Mouse (Mus musculus) lung, postnatal 4 days (tissue): ENCODE measurements around the gene Kansl1l.
"Not testable (repeated sequence)": the region's sequence is repeated elsewhere in the genome, so short reads cannot be mapped to it uniquely, and the experiment has no call there.

ENCODE experiments used
- DNase-seq, 2 experiments: peaks; one replicate each; pipeline ENCODE4 v3.0.0; 2021

The Kansl1l gene

DNA sequence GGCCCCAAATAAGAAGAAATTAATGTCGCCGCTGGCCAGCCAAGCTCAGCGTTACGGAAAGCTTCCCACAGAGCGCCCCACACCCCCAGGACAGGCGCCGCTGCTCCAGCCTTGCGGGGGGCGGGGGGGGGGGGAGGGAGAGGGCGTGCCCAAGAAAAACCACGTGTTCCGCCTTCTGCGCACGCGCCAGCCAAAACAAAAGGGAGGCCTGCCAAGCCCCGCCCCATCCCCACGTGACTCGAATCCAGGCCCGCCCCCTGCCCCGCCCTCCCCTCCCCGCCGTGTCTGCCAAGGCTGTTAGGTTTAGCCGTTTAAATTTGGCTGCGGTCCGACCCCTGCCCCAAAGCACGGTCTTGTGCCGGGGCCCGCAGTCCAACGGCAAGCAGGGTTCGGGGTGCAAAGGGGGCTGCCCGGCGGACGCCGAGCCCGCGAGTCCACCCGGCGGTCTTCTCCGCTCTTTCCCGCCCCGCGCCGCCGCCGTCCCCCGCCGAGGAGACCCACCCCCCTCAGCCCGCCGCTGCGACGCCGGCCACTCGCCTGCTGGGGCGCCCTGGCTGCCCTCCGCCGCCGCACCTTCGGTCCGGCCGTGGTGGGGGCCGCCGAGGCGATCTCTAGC lies 417 bp downstream of the Kansl1l start:
- peak; percentile 93 to 96 for DNase-seq

DNA sequence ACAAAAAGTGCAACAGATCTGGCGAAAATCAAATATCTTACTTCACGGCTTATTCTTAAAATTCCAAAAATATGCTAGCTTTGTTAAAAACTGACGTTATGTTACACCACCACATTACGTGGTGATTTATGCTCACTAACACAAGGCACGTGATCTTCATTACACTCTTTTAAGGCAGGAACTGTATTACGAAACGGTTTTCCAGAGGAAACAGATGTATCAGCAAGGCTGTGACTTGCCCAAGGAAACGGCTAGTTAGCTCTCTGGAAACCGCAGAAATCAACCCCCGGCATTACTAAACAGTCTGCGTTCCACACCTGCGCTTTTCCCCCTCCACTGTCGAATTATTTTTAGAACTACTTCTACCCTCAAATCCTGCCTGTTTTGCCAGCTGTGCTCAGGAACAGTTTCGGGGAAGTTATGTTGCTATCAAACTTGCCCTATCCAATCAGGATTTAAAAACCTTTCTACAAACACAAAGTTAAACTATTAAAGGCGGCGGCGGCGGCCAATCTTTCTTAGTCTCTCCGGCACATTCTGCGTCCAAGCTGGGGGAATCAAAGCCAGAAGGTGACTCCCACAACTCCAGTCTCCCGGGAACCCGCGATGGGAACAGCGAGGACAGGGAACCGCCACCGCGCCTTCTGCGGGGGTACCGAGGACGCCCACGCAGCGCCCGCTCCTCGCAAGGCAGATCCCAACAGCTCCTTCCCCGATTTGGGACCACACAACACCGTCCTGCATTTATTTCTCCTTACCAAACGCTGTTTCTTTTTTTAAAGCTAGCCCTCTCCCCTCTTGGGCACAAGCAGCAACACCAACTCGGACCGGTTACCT lies 1.2 kb downstream of the Kansl1l start:
- DNase-seq = peak; percentile 61

DNA sequence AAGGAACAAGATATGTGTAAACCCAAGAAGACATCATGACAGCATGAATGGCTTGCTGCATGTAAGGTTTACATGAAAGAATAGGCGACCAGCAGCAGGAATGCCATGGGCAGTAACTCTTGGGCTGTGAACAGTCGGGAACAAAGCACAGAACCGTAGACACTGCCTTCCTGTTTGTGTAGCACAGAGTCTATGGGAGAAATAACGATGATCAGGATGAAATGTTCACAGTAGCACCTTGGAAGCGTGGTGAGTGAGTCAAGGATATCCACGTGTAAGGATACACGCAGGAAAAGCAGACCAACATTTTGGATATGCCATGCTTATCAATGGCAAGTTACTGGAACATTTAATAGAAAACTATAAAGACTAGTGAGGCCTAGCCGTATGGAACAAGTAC lies 2.6 kb downstream of the Kansl1l start:
- DNase-seq = no peak

DNA sequence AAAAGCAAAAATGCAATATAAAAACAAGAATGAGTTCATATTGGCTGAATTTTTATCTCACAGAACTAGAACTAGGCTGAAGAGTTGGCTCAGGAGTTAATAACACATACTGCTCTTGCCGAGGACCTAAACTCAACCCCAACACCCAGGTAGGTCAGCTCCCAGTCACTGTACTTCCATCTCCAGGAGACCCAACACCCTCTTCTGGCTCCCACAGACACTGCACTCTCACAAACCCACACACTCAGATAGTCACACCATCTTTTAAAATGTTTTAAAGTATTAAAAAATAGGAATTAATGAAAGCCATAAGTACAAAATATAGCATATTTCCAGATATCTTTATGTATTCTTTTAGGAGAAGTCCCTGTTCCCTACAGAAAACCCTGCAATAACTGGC lies 4.2 kb downstream of the Kansl1l start:
- no peak for DNase-seq

DNA sequence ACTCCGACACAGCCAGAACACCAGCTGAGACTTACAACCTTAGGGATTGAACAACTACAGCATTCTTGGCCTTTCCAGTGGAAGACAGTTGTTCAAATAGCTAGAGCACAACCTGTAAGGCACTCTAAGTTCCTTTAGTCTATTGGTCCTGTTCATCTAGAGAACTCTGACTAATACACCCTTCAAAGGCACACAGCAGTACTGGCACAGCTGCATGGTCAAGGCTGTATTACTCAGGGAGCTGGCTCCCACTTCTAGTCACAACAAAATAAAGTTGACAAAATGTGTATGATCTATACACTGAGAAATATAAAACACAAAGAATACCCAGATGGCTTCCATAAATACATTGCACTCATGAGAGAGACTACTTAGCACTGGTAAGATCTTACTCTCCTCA lies 10.5 kb downstream of the Kansl1l start:
- DNase-seq = no peak

DNA sequence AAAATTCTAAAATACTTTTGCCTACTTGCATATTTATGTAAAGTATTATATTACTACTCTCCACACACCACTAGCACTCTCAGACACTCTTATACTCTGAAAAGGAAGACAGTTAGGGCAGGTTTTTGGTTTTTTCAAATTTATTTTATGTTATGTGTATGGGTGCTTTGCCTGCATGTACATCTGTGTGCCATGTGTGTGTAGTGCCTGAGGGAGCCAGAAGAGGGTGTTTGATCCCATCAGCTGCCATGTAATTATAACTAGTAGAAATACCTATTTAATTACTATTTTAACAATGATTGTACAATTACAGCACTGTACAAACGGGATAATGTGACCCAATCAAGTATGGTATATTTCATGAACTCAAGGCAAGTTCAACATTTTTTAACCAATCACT lies 12.0 kb downstream of the Kansl1l start:
- no peak for DNase-seq

DNA sequence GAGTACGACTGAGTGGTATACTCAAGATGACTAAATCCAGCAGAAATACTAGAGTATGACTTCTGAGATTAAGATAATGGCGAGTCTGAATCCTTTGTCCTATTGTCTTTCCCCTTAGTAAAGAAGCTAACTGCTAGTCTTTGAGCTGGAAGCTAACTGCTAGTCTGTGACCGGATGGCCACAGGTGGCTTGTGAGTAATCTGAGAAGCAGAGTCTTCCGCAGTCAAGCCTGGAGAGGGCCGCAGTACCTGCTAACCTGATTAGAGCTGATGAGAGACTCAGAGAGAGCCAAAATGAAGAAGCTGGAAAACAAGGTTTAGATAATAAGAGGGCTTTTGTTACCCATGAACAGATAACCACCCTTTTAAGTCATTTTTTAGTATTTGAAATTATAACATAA lies 12.7 kb downstream of the Kansl1l start:
- DNase-seq = no peak

DNA sequence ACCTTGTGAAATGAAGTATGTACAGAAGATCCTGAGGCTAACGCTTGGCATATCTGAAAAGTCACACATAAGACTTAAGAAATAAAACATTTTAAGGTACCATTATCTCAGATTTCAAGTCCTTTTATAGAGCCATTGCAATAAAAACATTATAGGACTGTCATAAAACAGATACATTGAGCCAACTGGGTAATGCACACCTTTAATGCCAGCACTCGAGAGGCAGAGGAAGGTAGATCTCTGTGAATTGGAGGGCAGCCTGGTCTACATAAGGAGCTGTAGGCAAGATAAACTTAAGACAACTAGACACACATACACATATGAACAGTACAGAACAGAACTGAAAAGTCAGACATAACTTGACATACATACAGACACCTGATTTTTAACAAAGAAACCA lies 19.4 kb downstream of the Kansl1l start:
- DNase-seq = no peak

DNA sequence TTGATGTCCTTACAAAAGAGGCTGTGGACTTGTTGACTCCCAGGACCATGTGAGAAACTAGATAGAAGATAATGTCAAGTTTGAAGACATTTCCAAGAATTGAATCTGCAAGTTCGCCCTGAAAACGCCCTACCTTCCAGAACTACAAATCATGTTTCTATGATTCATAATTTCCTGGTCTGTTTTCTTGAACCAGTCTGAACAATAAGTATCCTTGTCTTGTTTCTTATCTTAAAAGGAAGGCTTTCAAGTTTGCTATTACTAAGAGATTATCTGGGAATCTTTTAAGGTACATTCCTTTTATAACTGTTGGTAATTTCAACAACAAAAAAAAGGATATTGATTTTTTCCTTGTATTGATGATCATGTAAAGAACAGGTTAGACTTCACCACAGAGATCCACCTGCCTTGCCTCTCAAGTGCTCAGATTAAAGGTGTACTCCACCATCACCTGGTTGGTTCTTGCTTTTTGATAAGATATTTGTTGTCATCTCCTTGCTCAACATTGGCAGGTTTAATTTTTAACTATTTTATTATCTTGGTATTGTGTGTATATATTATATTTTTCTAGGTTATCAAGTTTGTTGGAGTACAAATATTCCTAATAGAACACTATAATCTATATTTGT lies 24.4 kb downstream of the Kansl1l start:
- no peak for DNase-seq

DNA sequence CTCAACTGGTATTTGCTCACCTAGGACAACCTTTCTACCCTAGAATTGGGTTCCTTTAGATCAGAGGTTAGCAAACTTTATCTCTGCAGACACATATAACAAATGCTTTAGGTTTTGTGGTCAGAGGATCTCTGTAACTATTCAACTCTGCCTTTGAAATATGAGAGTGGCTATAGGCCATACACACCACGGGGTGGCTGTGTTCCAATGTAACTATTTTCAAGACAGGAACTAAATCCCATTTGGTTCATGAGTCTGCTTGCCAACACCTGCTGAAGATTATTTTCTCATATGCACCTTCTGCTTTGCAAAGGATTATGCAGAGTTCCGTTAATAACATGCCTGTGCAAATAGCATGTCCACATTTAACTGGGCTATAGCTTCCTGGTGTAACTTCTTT lies 35.1 kb downstream of the Kansl1l start:
- DNase-seq = no peak

DNA sequence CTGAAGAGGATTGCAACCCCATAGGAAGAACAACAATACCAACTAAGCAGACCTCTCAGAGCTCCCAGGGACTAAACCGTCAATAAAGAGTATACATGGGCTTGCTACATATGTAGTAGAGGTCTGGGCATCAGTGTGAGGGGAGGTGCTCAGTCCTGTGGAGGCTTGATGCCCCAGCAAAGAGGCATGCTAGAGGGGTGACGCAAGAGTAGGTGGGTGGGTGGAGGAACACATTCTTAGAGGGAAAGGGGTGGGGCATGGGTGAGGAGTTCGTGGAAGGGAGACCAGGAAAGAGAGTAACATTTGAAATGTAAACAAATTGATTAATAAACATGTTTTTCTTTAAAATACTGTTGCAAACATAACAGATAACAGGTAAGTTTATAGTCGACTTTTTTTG lies 36.3 kb downstream of the Kansl1l start:
- no peak for DNase-seq

DNA sequence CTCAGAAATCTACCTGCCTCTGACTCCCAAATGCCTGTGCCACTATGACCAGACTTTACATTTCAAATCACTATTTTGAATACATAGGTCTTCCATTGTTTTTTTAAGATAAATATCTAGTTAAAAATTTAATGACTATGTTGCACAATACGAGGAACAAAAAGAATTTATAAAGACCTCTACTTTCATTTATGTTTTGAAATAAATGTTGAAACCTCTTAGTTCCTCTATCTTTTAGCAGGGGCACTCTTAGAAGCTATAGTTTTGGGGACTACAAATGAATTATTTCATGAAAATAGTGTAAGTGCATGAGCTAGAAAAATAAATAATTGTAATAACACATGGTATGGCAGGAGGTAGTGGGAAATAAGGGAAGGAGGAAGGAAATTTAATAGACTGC lies 38.6 kb downstream of the Kansl1l start:
- DNase-seq = no peak

DNA sequence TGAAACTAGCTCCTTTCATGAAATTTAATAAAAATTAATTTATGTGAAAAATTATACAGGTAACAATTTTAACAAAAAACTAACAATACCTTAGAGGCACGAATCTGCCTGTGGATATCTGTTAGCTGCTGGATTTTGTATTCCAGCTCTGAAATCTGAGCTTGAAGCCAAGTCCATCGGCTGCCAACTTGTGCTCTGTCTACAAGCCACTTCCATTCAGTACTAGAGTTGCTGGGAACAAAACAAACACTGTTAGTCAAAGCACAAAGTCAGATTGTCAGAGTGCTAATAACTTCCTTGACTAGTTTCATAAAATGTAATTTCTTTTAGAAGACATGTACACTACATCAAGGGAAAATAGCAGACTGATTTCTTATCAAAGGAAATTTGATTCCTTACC lies 39.5 kb downstream of the Kansl1l start:
- DNase-seq = no peak

DNA sequence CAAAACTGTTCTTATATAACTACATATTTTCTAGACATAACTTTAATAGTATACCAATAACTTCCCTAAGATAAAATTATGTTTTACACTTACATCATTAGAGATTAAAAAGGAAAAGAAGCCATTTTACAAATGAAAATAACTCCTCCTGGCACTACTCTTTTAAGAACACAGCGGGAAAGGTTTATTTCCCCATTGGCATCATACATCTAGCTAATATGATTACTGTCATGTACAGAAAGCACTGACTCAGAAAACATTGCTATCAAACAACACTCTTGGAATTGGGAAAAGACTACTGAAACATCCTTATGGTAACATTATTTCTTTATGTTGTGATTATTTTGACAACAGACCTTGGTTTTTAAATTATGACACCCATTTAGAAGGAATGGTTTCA lies 48.6 kb downstream of the Kansl1l start:
- DNase-seq = no peak

DNA sequence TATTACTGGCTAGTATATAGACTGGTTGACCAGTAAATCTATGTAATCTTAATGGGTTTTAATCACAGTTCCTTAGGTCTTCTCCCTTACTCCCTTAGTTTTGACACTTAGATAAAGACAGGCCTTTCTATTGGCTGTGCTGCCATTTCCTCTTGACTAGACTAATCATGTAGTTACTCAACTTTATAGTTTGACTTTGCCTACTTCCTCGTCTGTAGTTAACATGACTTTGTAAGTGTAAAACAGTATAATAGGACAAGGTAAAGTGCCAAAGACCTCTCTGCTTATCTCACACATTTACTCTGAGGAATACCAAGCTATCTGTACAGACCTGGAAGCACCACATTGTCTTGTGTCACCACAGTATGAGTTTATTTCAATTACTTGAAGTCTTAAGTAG lies 86.8 kb downstream of the Kansl1l start:
- no peak for DNase-seq

DNA sequence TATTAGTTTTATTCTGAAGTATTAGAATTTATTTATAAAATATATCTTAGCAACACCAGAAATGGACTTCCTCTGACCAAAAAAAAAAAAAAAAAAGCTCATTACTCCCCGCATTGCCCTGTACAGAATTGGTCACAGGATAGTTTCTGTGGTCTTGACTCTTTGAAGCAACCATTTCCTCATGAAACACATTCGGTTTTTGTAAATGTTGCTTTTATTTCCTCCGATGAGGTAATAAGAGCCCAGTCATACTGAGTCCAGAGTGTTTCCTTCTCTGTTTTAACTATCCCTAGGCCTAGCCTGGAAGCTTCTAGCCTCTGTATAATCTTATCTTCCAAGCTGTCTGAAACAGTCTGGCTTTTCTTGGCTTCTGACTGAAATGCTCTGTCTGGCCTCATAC lies 104.5 kb downstream of the Kansl1l start:
- no peak for DNase-seq

DNA sequence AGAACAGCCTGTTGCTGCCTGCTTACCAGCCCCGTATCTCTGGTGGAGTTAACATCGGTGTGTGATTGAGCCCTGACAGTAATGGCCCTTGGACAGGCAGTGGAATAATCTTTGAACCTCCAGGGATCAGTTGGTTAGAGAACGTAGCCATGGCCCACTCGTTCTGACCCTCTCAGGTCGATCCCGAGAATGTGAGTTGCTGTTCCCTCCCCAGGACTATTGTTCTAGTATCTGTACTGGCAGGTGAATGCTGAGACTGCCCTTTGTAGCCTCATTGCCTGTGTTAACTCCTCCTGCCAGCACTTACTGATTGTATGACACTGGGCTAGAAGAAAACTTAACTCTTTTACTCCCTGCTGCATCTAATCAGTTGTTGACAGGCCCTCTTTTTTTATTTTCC lies 112.8 kb downstream of the Kansl1l start:
- no peak for DNase-seq

DNA sequence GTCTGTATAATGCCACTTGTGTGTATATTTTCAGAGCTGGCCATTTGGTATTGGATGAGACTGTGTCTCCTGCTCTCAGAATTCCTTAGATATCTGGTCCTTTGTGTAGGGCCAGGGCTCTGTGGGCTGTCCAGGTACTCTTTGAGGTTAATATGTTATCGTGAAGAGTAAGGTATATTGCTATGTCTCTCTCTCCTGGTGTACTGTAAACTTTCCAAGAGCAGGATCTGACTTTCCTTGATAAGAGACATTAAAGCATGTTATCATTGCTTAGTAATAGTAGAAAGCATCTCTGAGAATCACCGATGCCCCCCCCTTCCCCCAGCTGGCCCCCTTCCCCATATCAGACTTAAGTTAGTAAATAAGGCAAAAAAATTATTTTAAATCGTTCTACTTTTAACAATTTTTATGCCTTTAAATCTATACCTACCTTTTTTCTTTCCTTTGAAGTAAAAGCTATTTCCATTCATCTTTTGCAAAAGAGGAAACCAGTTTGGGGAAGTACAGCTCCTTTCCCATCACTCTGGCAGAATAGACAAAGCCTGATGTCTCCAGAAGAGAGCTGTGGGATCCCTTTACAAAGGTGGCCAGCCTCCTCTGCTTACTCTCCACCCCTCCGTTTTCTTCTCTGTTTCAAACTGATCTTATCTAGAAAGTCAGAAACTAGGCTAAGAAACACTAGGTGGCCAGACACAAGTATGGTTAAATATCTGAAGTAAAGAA lies 114.6 kb downstream of the Kansl1l start:
- DNase-seq = no peak

DNA sequence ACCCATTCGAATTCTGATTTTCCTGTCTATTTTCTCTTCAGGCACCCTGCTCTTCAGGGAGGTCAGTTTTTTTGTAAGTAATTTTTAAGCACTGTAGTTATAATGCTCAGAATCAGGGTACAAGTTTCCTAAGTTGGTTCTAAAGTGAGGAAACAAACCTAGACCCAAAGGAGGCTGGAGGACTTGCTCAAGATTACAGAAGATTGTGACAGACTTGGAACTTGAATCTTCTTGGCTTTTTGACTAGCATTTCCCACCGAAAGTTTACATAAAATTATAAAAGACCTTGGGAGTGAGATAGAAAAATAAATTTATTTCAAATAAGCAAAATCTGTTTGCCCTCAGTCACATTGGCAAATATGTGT lies 115.8 kb downstream of the Kansl1l start:
- no peak for DNase-seq

DNA sequence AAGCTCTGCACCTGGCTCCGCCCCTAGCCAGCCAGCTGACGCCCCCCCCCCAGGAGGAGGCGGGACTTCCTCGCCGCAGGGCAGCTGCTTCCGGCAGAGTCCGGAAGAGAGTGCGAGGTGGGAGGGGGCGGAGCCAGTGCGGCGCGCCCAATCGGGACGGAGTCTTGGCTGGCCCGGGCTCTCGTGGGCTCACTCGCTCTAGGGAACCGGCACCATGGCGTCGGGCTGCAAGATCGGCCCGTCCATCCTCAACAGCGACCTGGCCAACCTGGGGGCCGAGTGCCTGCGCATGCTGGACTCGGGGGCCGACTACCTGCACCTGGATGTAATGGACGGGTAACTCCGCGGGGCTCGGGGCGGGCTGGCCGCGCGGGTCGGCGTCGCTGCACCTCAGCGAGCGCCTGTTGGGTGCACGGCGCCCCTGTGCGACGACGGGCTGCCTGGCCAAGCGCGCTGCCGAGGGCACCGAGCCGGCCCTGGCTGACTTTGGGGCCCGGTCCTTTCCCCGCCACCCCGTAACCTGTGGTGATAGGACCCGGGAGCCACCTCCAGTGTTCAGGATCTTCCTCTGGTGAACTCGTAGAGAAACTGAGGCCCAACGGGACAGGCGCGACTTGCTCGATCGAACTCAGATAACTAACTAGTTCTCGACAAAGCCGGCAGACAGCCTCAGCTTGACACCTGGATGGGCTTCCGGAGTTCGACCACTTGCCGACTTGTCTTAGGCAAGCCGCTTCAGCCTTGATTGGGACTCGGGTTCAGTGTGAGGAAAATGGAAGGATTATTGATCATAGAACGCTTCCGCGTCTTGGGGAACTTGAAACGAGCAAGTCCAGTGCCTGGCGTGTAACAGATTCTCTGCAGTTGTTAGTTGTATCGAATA lies 116.4 kb downstream of the Kansl1l start, which contains the start of gene Rpe:
Gene Rpe, plus strand, starts transcription at position 139 of the 883 bp plus-strand sequence.
- peak; percentile 95 to 96 for DNase-seq

DNA sequence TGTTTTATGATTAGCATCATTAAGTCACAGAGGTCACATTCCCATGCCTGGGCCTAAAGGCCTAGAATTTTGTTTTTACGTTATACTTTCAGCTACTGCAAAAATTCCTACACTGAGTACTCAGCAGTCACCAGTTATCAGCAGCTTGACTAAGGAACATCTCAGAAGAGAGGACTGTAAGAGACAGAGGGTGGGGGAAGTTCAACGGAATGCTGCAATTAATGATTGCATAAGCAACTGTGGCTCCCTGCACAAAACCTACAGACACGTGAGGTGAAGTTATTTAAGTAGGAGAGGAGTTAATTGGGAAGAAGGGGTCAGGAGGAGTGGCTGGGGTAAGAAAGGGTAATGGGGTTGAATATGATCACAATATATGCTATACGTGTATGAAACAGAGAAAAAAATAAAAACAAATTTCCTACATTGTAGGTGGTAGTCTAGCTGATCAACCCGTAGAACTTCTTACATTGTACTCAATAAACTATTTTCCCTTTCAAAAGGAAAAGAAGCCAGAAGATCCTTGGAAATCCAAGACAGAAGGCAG lies 117.1 kb downstream of the Kansl1l start:
- no peak for DNase-seq

DNA sequence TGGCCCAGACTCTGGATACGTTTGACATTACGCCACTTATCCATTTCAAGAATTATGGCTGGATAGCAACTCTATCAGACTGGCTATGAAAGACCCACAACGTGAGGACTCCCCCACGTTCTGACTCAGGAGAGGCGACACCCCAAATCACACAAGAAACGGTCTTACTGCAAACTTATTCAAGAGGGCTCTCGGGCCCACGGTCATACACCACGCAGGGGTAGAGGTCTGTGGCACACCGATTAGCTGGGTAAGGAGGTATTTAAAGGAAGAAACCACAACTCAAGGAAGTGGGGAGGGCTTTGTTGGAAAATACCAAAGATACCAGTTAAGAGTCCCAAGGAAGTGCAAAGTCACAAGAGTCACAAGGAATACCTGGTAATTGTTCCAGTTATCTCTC lies 117.7 kb downstream of the Kansl1l start:
- not testable (repeated sequence) for DNase-seq
